Mouse (Mus musculus) urinary bladder, postnatal 10 days (tissue): ENCODE data around the gene Fam83g.

Experiments used
- DNase-seq: peaks from one replicate; pipeline ENCODE4 v3.0.0; 2022; ENCODE audit warnings: low spot score

Gene Fam83g

DNA sequence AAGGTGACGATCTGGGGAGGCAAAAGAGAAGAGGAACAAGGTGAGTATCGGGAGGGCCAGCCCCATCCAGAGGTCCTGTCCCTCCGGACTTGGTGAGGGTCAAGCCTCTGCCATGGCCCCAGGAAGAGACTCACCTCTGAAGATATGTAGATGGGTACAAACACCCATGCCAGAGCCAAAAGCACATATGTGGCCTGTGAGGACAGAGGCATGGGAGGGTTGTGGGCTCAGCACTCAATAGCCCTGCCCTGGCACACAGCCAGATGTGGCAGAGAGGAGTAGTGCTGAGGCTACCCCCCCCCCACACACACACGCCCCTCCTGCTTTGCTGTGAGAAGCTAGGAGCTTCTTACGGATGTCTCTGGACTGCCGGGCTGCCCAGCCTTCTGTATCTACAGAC, 31.2 kb downstream of the Fam83g start:
- DNase-seq = no peak

DNA sequence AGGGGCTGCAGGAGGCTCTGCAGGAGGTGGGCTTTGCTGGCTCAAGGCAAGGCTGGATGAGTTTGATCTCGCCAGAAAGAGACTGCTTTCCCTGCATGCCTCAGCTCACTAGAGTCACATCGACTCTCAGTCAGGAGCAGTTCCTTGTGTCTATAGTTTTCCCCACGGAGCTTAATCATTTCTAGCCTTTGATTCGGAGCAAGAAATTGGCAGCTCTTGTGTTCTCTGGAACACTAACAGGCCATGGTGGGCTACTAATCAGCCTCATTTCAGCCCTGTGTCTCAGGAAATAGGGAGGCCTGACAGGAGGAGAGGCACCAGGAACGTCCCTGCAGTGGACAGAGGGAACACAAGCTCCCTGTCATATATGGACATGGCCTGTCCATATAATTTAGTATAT, 34.1 kb downstream of the Fam83g start:
- no peak for DNase-seq

DNA sequence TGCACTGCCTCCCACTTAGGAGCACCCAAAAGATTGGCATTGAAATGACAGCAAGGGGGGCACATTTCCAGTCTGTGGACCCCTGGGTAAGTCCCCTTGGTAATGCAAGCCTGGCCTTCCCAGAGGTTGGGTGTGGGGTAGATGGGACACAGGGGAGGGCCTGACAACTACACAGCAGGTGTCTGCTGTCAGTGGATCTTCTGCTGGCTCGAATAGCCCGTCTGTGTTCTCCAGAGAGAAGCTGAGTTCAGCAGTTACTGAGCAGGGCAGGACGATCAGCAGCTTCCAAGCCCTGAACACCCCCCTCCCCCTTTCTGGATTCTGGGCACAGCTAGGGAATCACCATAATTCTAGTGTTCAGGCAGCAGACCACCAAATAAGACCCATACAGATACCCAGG, 35.5 kb downstream of the Fam83g start:
- DNase-seq = no peak

DNA sequence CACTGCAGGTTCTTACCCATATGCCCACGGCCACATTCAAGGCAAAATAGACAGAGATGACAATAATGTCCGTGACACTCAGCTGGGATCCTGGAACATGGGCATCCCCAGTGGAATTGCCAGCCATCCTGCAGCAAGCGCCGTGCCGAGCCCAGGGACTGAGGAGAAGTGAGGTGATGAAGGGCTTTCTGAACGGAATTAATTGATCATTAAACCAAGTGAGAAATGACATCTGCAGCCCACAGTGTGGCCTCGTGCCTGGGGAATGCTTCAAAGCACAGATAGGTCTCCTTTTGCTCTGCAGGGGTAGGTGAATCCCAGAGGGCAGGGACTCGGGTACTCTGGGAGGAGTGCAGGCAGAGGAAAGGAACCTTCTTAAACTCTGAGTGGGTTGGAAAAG, 35.9 kb downstream of the Fam83g start:
- DNase-seq = no peak

DNA sequence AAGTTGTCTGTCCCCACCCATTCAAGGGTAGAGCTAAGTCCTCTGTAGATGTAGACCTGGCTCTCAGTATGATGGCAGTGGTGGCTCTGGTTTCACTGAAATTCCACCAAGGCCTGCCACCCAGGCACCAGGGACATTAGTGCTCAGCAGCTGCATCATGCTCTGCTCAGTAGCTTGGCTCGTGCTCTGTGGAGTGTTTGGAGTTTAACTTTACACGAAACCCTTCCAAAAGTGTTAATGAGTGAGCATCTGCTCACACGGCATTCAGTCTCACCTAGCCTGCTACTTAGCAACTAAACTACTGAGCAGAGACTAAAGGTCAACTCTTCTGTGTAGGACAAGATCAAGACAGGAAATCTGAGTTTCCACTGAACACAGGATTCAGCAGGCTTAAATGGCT, 36.7 kb downstream of the Fam83g start, which contains the start of gene Slc5a10:
Gene Slc5a10 (minus strand): TSS at position 191 of the 400 bp plus-strand sequence.
- no peak for DNase-seq

DNA sequence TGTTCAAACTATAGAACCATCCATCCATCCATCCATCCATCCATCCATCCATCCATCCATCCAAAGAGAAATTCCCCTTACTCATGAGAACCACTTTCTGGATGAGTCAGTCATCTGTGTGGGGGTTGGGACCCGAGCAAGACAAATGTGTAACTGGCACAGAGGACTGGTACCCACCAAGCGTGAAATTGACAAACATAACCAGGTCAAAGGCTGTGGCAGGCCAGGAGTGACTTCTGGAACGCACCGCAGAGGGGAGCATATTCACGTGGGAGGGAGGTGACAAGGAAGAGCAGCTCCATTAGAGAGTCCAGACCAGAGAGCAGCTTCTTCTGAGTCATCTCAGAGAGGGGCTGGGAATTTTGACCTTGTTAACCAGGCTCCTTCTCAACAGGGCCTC, 38.2 kb downstream of the Fam83g start:
- DNase-seq = no peak

DNA sequence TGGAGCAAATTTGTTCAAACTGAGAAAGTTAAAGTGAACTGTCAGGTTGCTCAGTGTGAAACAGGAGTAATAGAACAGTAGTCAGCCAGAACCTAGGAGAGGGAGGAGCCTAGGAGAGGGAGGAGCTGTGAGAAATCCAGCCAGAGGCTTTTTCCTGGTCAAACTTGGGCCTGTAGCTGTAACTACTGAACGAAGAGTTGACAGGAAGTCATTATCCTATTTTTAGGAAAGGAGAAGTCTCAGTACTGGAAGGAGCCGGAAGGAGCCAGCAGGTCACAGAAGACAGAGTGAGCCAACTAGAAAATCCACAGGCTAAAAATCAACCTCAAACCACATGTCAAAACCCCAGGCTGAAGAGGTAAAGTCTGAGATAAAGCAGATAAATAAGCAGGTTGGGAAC, 44.1 kb downstream of the Fam83g start:
- no peak for DNase-seq

DNA sequence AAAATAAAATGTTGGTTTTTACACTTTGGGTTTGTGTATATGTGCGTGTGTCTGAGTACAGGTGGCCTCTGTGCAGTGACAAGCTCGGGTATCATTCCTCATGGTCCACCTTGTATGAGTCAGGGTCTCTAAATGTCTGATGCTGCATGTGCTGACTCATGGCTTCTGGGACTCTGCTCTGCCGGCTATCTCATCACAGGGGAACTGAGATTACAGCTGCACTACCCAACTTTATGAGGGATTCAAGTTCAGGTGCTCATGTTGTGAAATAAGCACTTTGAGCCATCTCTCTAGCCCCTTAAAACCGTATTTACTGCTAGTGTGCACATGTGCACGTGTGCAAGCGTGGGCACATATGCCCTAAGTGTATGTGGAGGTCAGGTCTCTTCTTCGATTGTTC, 48.8 kb downstream of the Fam83g start:
- DNase-seq = no peak

DNA sequence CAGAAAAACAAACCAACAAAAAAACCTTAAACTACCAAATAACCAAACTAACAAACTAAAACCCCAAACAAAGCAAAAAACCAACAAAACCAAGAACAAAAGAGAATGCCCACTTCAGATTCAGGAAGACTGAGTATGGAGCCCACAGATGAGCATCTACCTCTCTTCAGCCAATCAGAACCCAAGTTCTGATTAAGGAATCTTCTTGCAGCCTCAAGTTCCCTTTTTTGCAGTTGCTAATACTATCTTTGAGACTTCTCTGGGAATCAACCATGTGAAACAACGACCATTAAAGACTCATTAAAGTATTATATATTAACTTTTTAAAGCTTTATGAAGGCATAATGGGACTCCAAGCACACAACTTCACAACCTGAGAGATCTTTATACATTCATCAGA, 53.4 kb downstream of the Fam83g start:
- no peak for DNase-seq

DNA sequence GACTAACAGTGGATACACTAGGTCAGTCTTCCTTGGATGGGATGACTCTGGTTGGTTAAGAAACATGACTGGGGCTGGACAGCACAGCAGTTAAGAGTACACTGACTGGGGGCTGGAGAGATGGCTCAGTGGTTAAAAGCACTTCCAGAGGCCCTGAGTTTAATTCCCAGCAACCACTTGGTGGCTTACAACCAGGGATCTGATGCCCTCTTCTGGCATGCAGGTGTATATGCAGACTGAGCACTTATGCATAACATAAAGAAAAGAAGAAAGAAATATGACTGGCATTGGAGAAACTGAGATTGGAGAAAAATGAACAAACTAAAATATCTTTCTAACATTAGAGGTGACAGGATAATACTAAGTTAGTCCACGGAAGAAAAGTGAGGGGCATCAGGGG, 56.6 kb downstream of the Fam83g start:
- no peak for DNase-seq

DNA sequence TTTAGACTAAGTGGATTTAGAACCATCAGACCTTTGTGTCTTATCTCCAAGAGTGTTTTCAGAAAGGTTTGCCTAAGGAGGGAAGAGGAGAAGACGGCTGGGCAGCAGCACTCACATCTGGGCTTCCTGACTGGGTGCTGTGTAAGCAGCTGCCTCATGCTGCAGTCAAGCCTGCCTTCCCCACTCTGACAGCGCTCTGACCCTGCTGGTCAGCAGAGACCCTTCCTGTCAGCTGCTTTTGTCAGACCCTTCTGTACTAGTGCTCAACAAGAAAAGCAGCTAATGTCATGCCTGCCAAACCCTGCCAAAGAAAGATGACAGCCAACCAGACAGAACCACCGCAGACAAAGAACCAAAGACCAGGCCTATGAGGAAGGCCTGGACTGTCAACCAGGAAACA, 59.9 kb downstream of the Fam83g start:
- DNase-seq = no peak

DNA sequence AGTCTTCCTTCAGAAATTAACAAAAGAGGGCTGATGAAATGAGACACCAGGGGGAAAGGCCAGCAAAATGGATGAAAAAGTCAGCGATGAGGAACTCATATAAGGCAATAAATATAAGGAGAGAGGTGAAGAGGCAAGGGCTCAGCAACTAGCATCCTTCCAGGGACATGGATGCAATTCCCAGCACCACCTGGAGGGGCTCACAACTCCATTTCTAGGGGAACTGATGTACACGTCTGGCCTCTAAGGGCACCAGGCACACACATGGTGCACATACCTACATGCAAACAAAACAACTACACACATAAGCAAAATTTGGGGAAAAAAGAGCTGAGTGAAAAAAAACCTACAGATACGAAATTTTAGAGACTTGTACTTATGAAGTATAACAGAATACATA, 60.6 kb downstream of the Fam83g start:
- DNase-seq = no peak

DNA sequence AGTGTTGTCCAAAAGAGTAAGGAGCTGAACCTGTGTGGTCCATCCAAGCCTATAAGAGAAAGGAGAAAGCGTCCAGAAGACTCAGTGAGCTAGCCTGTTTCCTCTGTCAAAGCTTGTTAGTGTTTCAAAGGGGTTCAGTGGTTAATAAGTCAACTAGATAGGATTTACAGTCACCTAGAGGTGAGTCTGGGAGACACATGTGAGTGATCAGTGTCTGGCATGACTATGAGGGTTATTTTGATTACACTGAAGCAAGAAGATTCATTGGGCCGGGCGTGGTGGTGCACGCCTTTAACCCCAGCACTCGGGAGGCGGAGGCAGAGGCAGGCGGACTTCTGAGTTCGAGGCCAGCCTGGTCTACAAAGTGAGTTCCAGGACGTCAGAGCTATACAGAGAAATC, 61.9 kb downstream of the Fam83g start:
- no peak for DNase-seq

DNA sequence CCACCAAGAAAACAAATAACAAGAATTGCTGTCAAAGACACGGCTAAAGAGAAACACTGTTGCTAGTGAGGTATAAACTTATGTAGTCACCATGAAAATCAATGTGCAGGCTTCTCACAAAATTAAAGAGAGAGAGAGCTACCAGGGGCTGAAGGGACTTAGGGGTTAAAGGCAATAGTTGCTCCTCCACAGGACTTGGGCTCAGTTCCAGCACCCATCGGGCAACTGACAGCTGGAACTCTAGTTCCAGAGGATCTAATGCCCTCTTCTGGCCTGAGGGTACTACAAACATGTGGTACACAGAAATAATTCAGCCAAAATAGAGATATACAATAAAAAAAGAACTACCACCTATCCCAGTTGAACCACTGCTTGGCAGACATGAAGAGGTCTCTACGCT, 63.3 kb downstream of the Fam83g start:
- DNase-seq = no peak

DNA sequence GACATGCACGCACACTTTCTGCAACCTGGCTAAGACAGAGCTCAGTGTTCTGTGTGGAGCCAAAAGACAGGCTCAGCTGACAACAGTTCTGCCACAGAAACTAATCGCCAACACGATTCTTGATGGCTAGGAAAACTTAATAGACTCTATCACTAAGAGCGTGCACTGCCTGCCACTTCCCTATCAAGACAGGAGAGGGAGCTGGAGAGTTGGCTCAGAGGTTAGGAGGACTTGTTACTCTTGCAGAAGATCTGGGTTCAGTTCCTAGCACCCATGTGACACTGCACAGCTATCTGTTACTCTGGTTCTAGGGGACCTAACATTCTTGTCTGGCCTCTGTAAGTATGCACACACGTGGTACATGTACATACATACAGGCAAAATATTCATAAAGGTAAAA, 67.7 kb downstream of the Fam83g start:
- no peak for DNase-seq

DNA sequence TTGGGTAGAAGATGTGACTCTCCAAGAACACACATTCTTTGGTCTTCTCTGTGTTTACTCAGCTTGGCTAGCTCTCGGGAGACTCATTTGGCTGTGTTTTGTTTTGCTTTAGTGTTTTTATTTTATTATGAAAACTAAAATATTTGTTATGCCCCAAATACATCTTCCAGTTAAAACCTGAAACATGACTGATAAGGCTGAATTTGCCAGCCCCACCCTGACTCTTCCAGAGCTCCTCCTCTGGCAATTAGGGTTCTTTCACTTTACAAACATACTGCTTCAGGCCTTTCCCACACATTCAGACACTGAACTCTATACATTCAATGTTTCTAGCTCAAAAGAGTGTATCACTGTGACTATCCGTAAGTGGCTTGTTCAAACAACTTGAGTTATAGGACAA, 73.3 kb downstream of the Fam83g start:
- DNase-seq = no peak
